Mouse (Mus musculus) spleen, adult 18-20 months (tissue): ENCODE measurements around the gene Klkb1.
"Not testable (repeated sequence)": the region's sequence is repeated elsewhere in the genome, so short reads cannot be mapped to it uniquely, and the experiment has no call there.

Experiments used
- DNase-seq, 2 experiments: peaks; one replicate each; pipeline ENCODE4 v3.0.0; 2022; ENCODE audit warnings: mixed read lengths in 2 of 2

The Klkb1 gene

GRCm38 (mm10) chr8:45294687-45295086 is at the start of gene Klkb1:
Gene Klkb1 (minus strand): TSS chr8:45294859.
- DNase-seq = no peak

GRCm38 (mm10) chr8:45344298-45344697 is 49.6 kb upstream of the Klkb1 start:
- DNase-seq = no peak

GRCm38 (mm10) chr8:45341630-45342628 is 47.3 kb upstream of the Klkb1 start:
- DNase-seq = no peak

- no peak for DNase-seq
Measured at GRCm38 (mm10) chr8:45333493-45333892, 38.8 kb upstream of the Klkb1 start.

- DNase-seq = peak; percentile 60 to 69
Measured at GRCm38 (mm10) chr8:45332685-45333409, 38.2 kb upstream of the Klkb1 start, which contains the start of gene Cyp4v3. Gene Cyp4v3 (minus strand): TSS chr8:45333216.

GRCm38 (mm10) chr8:45330856-45331255 is 36.2 kb upstream of the Klkb1 start:
- no peak for DNase-seq

- no peak for DNase-seq
Measured at GRCm38 (mm10) chr8:45329206-45329980, 34.7 kb upstream of the Klkb1 start.

GRCm38 (mm10) chr8:45327076-45327475 is 32.4 kb upstream of the Klkb1 start:
- not testable (repeated sequence) for DNase-seq

- DNase-seq = no peak
Measured at GRCm38 (mm10) chr8:45324151-45324550, 29.5 kb upstream of the Klkb1 start.

- no peak for DNase-seq
Measured at GRCm38 (mm10) chr8:45321365-45321764, 26.7 kb upstream of the Klkb1 start.

- DNase-seq = no peak
Measured at GRCm38 (mm10) chr8:45320930-45321329, 26.3 kb upstream of the Klkb1 start.

- DNase-seq = no peak
Measured at GRCm38 (mm10) chr8:45310967-45311366, 16.3 kb upstream of the Klkb1 start.

GRCm38 (mm10) chr8:45308366-45308765 is 13.7 kb upstream of the Klkb1 start, which contains the start of gene Gm45753:
Gene Gm45753 (minus strand): TSS chr8:45308466.
- no peak for DNase-seq

GRCm38 (mm10) chr8:45305479-45305878 is 10.8 kb upstream of the Klkb1 start:
- DNase-seq = no peak

- no peak for DNase-seq
Measured at GRCm38 (mm10) chr8:45304354-45304753, 9.7 kb upstream of the Klkb1 start.

GRCm38 (mm10) chr8:45302390-45302789 is 7.7 kb upstream of the Klkb1 start:
- DNase-seq = no peak

- DNase-seq = no peak
Measured at GRCm38 (mm10) chr8:45295276-45295675, 617 bp upstream of the Klkb1 start.

GRCm38 (mm10) chr8:45291790-45292189 is 2.9 kb downstream of the Klkb1 start:
- no peak for DNase-seq

- no peak for DNase-seq
Measured at GRCm38 (mm10) chr8:45281630-45282029, 13.0 kb downstream of the Klkb1 start.

GRCm38 (mm10) chr8:45277453-45277852 is 17.2 kb downstream of the Klkb1 start:
- DNase-seq = no peak

- DNase-seq = no peak
Measured at GRCm38 (mm10) chr8:45274317-45274716, 20.3 kb downstream of the Klkb1 start.

GRCm38 (mm10) chr8:45269056-45269455 is 25.6 kb downstream of the Klkb1 start:
- DNase-seq = no peak

- no peak for DNase-seq
Measured at GRCm38 (mm10) chr8:45268485-45268884, 26.2 kb downstream of the Klkb1 start.
